Mouse (Mus musculus): ENCODE measurements at regions not wholly inside any gene's neighbourhood (a gene's known extent, or its start where the extent isn't known, plus 50 kb on each side); places are given as distances from the start of the nearest gene placed in this dataset.
A peak's percentile ranks its signal among the peaks of the same experiment; 100 is the strongest.
"Not testable (repeated sequence)": the region's sequence is repeated elsewhere in the genome, so short reads cannot be mapped to it uniquely, and the experiment has no call there.

DNA sequence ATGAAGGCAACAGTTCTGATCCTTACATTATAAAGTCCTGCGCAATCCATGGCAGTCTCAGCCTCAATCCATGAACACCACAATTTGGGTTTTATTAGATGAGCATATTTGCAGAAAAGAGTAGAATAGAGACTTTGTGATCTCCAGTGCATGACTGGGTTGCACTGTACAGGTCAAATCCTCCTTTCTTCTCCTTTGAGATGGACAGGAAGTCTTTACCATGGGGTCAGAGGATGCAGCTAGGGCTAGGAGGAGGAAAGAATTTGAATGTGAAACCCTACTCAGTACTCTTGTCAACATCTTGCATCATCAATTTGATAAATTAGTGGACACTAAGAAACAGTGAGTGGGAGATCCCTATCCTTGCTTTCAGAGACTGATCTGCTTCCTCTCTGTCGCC lies 965.3 kb upstream of the Robo1 start:
- DNase-seq = no peak

GRCm38 (mm10) chr16:71344589-71344988 lies 963.5 kb upstream of the Robo1 start:
- no peak for DNase-seq

GRCm38 (mm10) chr16:71391872-71392271 lies 916.2 kb upstream of the Robo1 start:
- DNase-seq = peak; percentile 3

- DNase-seq = not testable (repeated sequence)
Observed at GRCm38 (mm10) chr16:71434791-71435190, 873.3 kb upstream of the Robo1 start.

Measured in kidney, postnatal 10 days (tissue).